Mouse (Mus musculus): ENCODE results near the gene Erp29. TPM values are rescaled to one million over a fixed set of nuclear protein-coding genes. Genes with fewer than 3 reads are reported as not detected.

The Erp29 gene
- total RNA-seq, 2 experiments from 2014 or later, result 37.0 to 41.9 TPM

DNA sequence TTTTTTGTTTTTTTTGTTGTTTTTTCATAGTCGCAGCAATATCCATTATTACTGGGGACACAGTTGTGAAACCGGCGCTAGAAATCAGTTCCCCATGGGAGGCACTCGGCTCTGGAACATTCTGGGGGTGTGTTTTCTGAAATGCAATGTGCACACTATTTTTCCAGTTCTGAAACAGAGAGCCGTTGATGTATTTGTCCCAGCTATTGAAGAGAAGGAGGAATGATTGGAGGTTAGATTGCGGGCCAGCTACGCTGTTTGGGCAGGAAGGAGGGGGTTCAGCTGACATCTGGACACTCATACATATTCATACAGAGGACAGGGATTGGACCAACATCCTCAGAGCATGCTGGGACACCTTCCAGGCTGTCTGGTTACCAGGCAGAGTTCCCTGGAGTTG lies 63.2 kb downstream of the Erp29 start:
- no peak for DNase-seq

DNA sequence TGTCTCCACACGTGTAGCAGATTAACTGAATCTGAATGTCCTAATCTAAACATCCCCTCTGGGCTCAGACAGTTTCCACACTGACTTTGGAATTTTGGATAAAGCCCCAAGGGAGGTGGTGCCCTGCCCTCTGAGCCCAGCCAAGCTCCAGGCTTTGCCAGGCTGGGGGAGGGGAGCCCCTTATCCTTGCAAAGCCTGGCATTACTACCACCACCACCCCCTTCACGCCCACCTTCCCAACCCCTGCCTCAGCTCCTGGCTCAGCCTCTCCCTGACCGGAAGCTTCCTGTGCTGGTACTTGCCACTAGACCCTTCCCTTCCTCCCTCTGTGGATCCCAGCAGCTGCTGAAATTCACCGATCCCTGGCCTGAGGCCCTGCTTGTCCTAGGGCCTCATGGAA lies 65.2 kb downstream of the Erp29 start:
- no peak for DNase-seq

DNA sequence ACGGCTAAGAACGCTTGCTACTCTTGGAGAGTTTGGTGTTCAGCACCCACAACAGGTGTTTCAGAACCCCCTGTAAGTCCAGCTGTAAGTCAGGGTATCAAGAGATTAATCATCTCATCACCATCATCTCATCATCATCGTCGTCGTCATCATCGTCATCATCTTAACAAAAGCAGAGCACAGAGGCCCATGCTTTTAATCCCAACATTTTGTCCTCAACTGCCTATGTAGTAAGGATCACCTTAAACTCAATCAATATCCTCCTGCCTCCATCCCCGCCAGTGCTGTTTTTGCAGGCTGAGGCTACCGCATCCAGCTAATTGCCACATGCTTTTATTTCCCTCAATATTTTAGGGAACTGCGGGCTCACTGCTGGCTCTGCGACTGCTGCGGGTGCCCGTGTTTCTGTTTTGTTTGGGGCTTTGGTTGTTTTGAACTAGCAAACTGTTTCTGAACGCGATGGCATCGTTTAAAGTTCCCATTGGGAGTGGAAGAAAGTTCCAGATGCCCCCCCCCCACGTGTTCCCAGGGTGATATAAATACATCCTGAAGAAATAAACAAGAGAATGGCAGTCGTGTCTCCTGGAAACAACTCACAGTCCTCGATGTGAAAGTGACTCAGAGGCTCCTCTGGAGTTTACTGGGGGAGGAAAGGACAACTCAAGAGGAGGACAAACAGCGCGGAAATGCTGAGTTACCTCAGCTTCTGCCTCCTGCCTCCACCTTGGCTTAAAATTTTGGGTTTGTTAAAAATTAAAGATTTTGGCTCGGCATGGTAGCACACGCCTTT lies 66.0 kb downstream of the Erp29 start:
- DNase-seq, result no peak

DNA sequence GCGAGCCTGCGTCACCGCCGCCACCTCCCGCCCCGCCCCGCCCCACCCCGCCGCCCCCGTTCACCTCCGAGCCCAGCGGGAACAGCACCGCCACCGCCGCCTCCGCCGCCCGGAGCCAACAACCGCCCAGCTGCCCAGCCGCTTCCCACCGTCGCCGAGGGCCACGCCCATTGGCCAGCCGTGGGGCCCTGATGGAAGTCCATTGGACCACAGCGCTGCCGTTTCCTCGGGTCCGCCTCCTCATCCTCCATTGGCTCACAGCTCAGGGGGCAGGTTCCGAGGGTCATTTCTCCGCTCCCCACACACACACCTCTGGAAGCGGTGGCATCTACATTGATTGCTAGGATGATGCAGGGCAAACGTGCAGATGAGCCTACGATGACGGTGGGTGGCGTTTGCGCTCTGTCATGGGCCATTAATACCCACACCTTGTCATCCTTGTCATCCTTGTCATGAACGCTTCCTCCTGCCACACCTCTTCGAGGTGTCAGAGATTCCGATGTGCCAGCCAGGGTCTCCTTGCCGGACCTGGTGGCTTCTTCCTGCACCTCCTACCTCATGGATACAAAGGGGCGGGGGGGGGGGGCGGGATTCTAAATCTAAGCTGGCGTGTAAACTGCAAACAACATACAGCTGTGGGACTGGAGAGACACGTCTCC lies 66.7 kb downstream of the Erp29 start, which contains the start of gene Trafd1:
Gene Trafd1, minus strand, starts transcription at position 172 of the 659 bp plus-strand sequence.
- peak; percentile 97 for DNase-seq

DNA sequence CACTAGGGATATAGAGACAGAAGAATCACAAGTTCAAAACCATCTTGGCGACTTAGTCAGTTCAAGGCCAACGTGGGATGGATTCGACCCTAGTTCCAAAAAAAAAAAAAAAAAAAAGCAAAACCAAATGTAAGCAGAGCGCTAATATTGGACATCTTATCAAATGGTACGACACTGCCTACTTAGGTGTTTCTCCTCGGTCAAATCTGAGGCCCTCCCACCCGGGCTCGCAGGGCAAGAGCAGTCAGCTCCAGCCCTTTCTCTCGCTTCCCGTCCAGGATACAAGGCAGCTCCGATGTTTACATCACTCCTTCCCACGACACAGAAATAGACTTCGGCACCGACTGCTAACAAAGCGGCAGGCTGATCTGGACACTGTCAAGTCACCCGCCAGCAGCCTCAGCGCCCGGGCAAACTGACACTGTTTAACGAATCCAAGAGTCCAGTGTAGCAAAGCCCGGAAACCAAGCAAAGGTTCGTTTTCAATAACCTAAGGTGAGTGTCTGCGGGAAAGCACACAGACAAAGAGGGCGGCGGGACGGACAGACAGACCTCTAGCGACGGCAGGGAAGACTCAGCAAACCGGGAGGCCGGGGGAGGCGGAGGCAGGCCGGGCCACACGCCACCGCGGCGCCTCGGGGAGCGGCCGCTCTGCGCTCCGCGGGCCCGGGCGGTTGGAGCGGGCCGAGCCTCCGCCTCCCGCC lies 67.4 kb downstream of the Erp29 start:
- no peak for DNase-seq

DNA sequence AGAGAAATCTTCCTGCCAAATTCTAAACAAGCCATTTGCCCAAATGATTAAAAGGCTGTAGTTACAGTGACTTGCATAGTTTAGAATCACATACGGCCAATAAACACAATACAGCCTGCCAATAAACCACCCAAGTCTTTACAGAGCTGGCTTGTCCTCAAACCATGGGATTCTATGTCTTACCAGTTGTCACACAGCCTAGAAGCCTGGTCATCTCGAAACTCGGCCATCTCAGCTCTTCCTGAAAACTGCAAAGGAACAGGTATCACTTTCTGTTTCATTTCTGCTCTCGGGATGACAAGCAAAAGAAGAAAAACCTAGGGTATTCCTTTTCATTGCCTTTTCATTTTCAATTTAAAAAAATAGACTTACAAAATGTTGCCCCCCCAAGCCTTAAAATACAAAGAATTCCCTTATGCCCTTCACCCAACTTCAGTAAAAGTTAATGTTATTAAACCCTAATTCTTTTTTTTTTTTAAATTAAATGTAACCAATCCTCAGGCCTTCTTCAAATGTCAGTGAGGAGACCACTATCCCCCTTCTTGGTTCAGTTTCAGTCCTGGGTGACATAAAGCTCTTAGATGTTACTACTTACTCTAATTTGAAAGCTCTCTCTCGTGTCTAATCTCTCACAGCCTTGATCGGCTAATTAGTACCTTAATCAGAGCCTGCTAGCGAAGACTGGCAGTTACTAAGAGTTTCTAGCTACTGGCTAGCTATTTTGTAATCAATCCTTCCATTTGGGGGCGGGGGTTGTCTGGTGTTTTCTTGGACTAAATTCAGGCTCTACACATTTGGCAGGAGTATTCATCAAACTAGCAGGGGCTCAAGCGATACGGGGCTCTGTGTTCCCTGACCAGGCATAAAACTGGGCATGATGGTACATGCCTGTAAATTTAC lies 68.2 kb downstream of the Erp29 start:
- no peak for DNase-seq

DNA sequence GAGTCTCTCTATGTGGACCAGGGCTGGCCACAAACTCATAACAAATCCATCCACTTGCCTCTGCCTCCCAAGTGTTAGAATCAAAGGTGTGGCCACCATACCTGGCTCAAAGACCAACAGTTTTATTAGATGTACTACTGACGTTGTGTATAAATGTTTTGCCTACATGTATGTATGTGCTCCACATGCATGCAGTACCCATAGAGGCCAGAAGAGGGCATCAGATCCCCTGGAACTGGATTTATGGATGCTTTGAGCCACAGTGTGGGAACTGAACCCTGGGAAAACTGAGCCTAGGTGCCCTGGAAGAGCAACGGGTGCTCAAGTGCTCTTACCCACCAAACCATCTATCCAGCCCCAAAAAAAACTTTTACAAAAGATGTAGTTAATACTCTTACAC lies 71.6 kb downstream of the Erp29 start:
- DNase-seq, result no peak

DNA sequence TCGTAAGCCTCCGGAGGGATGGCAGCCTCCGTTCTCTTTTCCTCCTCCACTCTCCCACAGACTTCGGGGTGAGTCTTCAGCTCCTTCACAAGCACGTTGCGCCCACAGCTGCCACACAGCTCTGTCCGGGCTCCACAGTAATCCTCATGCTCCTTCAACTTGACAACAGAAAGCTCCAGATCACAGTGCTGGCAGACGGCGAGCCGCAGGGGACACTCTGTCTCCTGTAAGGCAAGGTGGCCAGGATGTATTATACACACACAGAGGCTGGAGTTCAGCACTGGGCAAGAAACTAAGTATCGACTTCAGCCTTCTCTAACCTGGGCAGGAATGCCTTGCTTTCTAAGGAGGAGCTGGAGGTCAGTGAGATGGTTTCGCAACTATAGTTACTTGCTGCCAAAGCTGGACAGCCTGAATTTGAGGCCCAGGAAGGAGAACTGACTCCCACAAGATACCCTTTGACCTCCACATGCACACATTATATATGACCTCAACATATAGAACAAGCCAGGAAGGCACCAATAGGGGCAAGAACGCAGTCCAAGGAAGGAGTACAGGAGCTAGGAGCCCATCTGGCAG lies 73.5 kb downstream of the Erp29 start:
- DNase-seq, result no peak

Other genes starting within 250 kb of the Erp29 start
- gene Rpl6, start 248.0 kb downstream of the Erp29 start, total RNA-seq (2021), result 100 to 1,000 TPM; 444 to 447 TPM
- 10 to 100 TPM; 11.7 TPM for gene Hectd4, start 232.3 kb downstream of the Erp29 start, total RNA-seq (2021)
- 10 to 100 TPM; 29.2 to 33.2 TPM for gene Trafd1, start 66.9 kb downstream of the Erp29 start, total RNA-seq (2021)
- 10 to 100 TPM; 23.2 to 23.8 TPM for gene Naa25, start 54.6 kb downstream of the Erp29 start, total RNA-seq (2021)
- 1 to 10 TPM; 4.6 to 5.0 TPM for gene Tmem116, start 613 bp downstream of the Erp29 start, total RNA-seq (2021)
- gene Adam1b, start 50.9 kb upstream of the Erp29 start, total RNA-seq (2021), result not detected
- 1 to 10 TPM; 1.9 to 2.0 TPM for gene Adam1a, start 93.0 kb upstream of the Erp29 start, total RNA-seq (2021)
- gene Gm42878, start 93.0 kb upstream of the Erp29 start, total RNA-seq (2021), result not detected
- 10 to 100 TPM; 76.7 to 79.9 TPM for gene Mapkapk5, start 93.4 kb upstream of the Erp29 start, total RNA-seq (2021)
- 100 to 1,000 TPM; 154 to 157 TPM for gene Aldh2, start 141.3 kb upstream of the Erp29 start, total RNA-seq (2021)
- gene Acad12, start 166.4 kb upstream of the Erp29 start, total RNA-seq (2021), result 10 to 100 TPM; 22.2 to 22.3 TPM
- gene Acad10, start 208.0 kb upstream of the Erp29 start, total RNA-seq (2021), result 1 to 10 TPM; 7.3 to 9.3 TPM
- 10 to 100 TPM; 27.3 to 30.2 TPM for gene Brap, start 208.1 kb upstream of the Erp29 start, total RNA-seq (2021)